Mouse (Mus musculus): Measurements from ENCODE around the gene Gm9944. TPM values are rescaled to one million over a fixed set of nuclear protein-coding genes. Genes with fewer than 3 reads are reported as not detected.

Gm9944 gene
- not detected in 2 replicates for polyA plus RNA-seq (2014; fragmentation: Nextera tagmentation; extraction: Ambion mirVana)

GRCm38 (mm10) chr4:144453217-144453616 lies at the start of gene Gm9944:
TSS of gene Gm9944 (minus strand) at chr4:144453317.
- no peak for ATAC-seq (replicated peaks; ENCODE audit: low FRiP score, low TSS enrichment, low read depth)
- no peak for DNase-seq (ENCODE audit: low spot score)
- H3K4me1 ChIP-seq (replicated peaks; ENCODE audit: control insufficient read depth, insufficient read depth, low read length) = no peaks in the 10 kb centered on the region
- no peak within 1 kb of the TSS for H3K27ac ChIP-seq (ENCODE audit: low read depth)
- no peak within 1 kb of the TSS for H3K4me3 ChIP-seq (ENCODE audit: low read depth, low read length)
- H3K9ac ChIP-seq (ENCODE audit: low read length) = no peak within 1 kb of the TSS
- H3K4me2 ChIP-seq (ENCODE audit: low read length) = no peak within 1 kb of the TSS
- WGBS = 71% methylated on average over 2 of the region's 2 CpGs
- H3K27me3 ChIP-seq (replicated peaks; ENCODE audit: control insufficient read depth, insufficient read depth, low read length) = no peaks in the 10 kb centered on the region
- no peaks in the 10 kb centered on the region for H3K36me3 ChIP-seq (ENCODE audit: control insufficient read depth, insufficient read depth, low read length)
- H3K9me3 ChIP-seq (ENCODE audit: control insufficient read depth, low read length) = no peaks in the 10 kb centered on the region

- H3K4me2 ChIP-seq (ENCODE audit: low read length) = no peak overlapping the region
- ATAC-seq (replicated peaks; ENCODE audit: low FRiP score, low TSS enrichment, low read depth) (no peak), DNase-seq (ENCODE audit: low spot score) (no peak)
- no peaks in the 10 kb centered on the region for H3K4me1 ChIP-seq (replicated peaks; ENCODE audit: control insufficient read depth, insufficient read depth, low read length)
- no peaks in the 10 kb centered on the region for H3K9me3 ChIP-seq (ENCODE audit: control insufficient read depth, low read length)
- no peak overlapping the region for H3K4me3 ChIP-seq (ENCODE audit: low read depth, low read length)
- no peaks in the 10 kb centered on the region for H3K27me3 ChIP-seq (replicated peaks; ENCODE audit: control insufficient read depth, insufficient read depth, low read length)
- no peaks in the 10 kb centered on the region for H3K36me3 ChIP-seq (ENCODE audit: control insufficient read depth, insufficient read depth, low read length)
- H3K9ac ChIP-seq (ENCODE audit: low read length) = no peak overlapping the region
- H3K27ac ChIP-seq (ENCODE audit: low read depth) = no peak overlapping the region
These were observed 40.2 kb upstream of the Gm9944 start for GRCm38 (mm10) chr4:144493331-144493730.

- Histone ChIP-seq H3K27ac (ENCODE audit: low read depth) (no peak overlapping the region), H3K4me1 (replicated peaks; ENCODE audit: control insufficient read depth, insufficient read depth, low read length) (no peaks in the 10 kb centered on the region), H3K4me3 (ENCODE audit: low read depth, low read length) (no peak overlapping the region), H3K36me3 (ENCODE audit: control insufficient read depth, insufficient read depth, low read length) (no peaks in the 10 kb centered on the region), H3K4me2 (ENCODE audit: low read length) (no peak overlapping the region), H3K27me3 (replicated peaks; ENCODE audit: control insufficient read depth, insufficient read depth, low read length) (no peaks in the 10 kb centered on the region), H3K9ac (ENCODE audit: low read length) (no peak overlapping the region), H3K9me3 (ENCODE audit: control insufficient read depth, low read length) (no peaks in the 10 kb centered on the region)
- DNase-seq (ENCODE audit: low spot score) (no peak), ATAC-seq (replicated peaks; ENCODE audit: low FRiP score, low TSS enrichment, low read depth) (no peak)
- 69% methylated on average over 1 of the region's 1 CpGs for WGBS
These were observed 15.0 kb upstream of the Gm9944 start for GRCm38 (mm10) chr4:144468091-144468490.

- Histone ChIP-seq H3K27me3 (replicated peaks; ENCODE audit: control insufficient read depth, insufficient read depth, low read length) (no peaks in the 10 kb centered on the region), H3K4me2 (ENCODE audit: low read length) (no peak overlapping the region), H3K9ac (ENCODE audit: low read length) (no peak overlapping the region), H3K27ac (ENCODE audit: low read depth) (no peak overlapping the region), H3K4me3 (ENCODE audit: low read depth, low read length) (no peak overlapping the region), H3K36me3 (ENCODE audit: control insufficient read depth, insufficient read depth, low read length) (no peaks in the 10 kb centered on the region), H3K4me1 (replicated peaks; ENCODE audit: control insufficient read depth, insufficient read depth, low read length) (no peaks in the 10 kb centered on the region), H3K9me3 (ENCODE audit: control insufficient read depth, low read length) (no peaks in the 10 kb centered on the region)
- 79% methylated on average over 2 of the region's 2 CpGs for WGBS
- no peak for DNase-seq (ENCODE audit: low spot score)
- no peak for ATAC-seq (replicated peaks; ENCODE audit: low FRiP score, low TSS enrichment, low read depth)
These were observed 12.1 kb upstream of the Gm9944 start for GRCm38 (mm10) chr4:144465206-144465605.

- ATAC-seq (replicated peaks; ENCODE audit: low FRiP score, low TSS enrichment, low read depth) (no peak), DNase-seq (ENCODE audit: low spot score) (no peak)
- no peak within 1 kb of the TSS for H3K4me3 ChIP-seq (ENCODE audit: low read depth, low read length)
- H3K4me2 ChIP-seq (ENCODE audit: low read length) = no peak within 1 kb of the TSS
- H3K27ac ChIP-seq (ENCODE audit: low read depth) = no peak within 1 kb of the TSS
- H3K27me3 ChIP-seq (replicated peaks; ENCODE audit: control insufficient read depth, insufficient read depth, low read length) = no peaks in the 10 kb centered on the region
- no peaks in the 10 kb centered on the region for H3K9me3 ChIP-seq (ENCODE audit: control insufficient read depth, low read length)
- H3K4me1 ChIP-seq (replicated peaks; ENCODE audit: control insufficient read depth, insufficient read depth, low read length) = no peaks in the 10 kb centered on the region
- WGBS = 73% methylated on average over 3 of the region's 3 CpGs
- no peaks in the 10 kb centered on the region for H3K36me3 ChIP-seq (ENCODE audit: control insufficient read depth, insufficient read depth, low read length)
- no peak within 1 kb of the TSS for H3K9ac ChIP-seq (ENCODE audit: low read length)
These were observed 10.5 kb upstream of the Gm9944 start, which contains the start of gene Aadacl3 for GRCm38 (mm10) chr4:144463656-144464055. TSS of gene Aadacl3 (minus strand) at chr4:144463756.

- Histone ChIP-seq H3K4me2 (ENCODE audit: low read length) (no peak overlapping the region), H3K9me3 (ENCODE audit: control insufficient read depth, low read length) (no peaks in the 10 kb centered on the region), H3K36me3 (ENCODE audit: control insufficient read depth, insufficient read depth, low read length) (no peaks in the 10 kb centered on the region), H3K4me3 (ENCODE audit: low read depth, low read length) (no peak overlapping the region), H3K4me1 (replicated peaks; ENCODE audit: control insufficient read depth, insufficient read depth, low read length) (no peaks in the 10 kb centered on the region), H3K9ac (ENCODE audit: low read length) (no peak overlapping the region), H3K27ac (ENCODE audit: low read depth) (no peak overlapping the region), H3K27me3 (replicated peaks; ENCODE audit: control insufficient read depth, insufficient read depth, low read length) (no peaks in the 10 kb centered on the region)
- DNase-seq (ENCODE audit: low spot score) = no peak
- WGBS = 80% methylated on average over 2 of the region's 2 CpGs
- no peak for ATAC-seq (replicated peaks; ENCODE audit: low FRiP score, low TSS enrichment, low read depth)
These were observed 4.6 kb downstream of the Gm9944 start for GRCm38 (mm10) chr4:144448546-144448945.

- no peak overlapping the region for H3K4me2 ChIP-seq (ENCODE audit: low read length)
- H3K9me3 ChIP-seq (ENCODE audit: control insufficient read depth, low read length) = no peaks in the 10 kb centered on the region
- H3K4me1 ChIP-seq (replicated peaks; ENCODE audit: control insufficient read depth, insufficient read depth, low read length) = no peaks in the 10 kb centered on the region
- ATAC-seq (replicated peaks; ENCODE audit: low FRiP score, low TSS enrichment, low read depth) (no peak), DNase-seq (ENCODE audit: low spot score) (no peak)
- no peak overlapping the region for H3K4me3 ChIP-seq (ENCODE audit: low read depth, low read length)
- 64% methylated on average over 1 of the region's 1 CpGs for WGBS
- no peaks in the 10 kb centered on the region for H3K36me3 ChIP-seq (ENCODE audit: control insufficient read depth, insufficient read depth, low read length)
- H3K27ac ChIP-seq (ENCODE audit: low read depth) = no peak overlapping the region
- H3K27me3 ChIP-seq (replicated peaks; ENCODE audit: control insufficient read depth, insufficient read depth, low read length) = no peaks in the 10 kb centered on the region
- no peak overlapping the region for H3K9ac ChIP-seq (ENCODE audit: low read length)
These were observed 11.5 kb downstream of the Gm9944 start for GRCm38 (mm10) chr4:144441582-144441981.

GRCm38 (mm10) chr4:144441095-144441494 lies 12.0 kb downstream of the Gm9944 start:
- Histone ChIP-seq H3K4me2 (ENCODE audit: low read length) (no peak overlapping the region), H3K9me3 (ENCODE audit: control insufficient read depth, low read length) (no peaks in the 10 kb centered on the region), H3K4me1 (replicated peaks; ENCODE audit: control insufficient read depth, insufficient read depth, low read length) (no peaks in the 10 kb centered on the region), H3K9ac (ENCODE audit: low read length) (no peak overlapping the region), H3K27ac (ENCODE audit: low read depth) (no peak overlapping the region), H3K4me3 (ENCODE audit: low read depth, low read length) (no peak overlapping the region), H3K36me3 (ENCODE audit: control insufficient read depth, insufficient read depth, low read length) (no peaks in the 10 kb centered on the region), H3K27me3 (replicated peaks; ENCODE audit: control insufficient read depth, insufficient read depth, low read length) (no peaks in the 10 kb centered on the region)
- WGBS = 90% methylated on average over 4 of the region's 4 CpGs
- ATAC-seq (replicated peaks; ENCODE audit: low FRiP score, low TSS enrichment, low read depth) = no peak
- no peak for DNase-seq (ENCODE audit: low spot score)

GRCm38 (mm10) chr4:144438672-144439071 lies 14.4 kb downstream of the Gm9944 start, which contains the start of gene 1700012P22Rik:
TSS of gene 1700012P22Rik (minus strand) at chr4:144438772.
- Histone ChIP-seq H3K9me3 (ENCODE audit: control insufficient read depth, low read length) (no peaks in the 10 kb centered on the region), H3K27me3 (replicated peaks; ENCODE audit: control insufficient read depth, insufficient read depth, low read length) (no peaks in the 10 kb centered on the region), H3K4me3 (ENCODE audit: low read depth, low read length) (no peak within 1 kb of the TSS), H3K36me3 (ENCODE audit: control insufficient read depth, insufficient read depth, low read length) (no peaks in the 10 kb centered on the region), H3K4me1 (replicated peaks; ENCODE audit: control insufficient read depth, insufficient read depth, low read length) (no peaks in the 10 kb centered on the region), H3K27ac (ENCODE audit: low read depth) (no peak within 1 kb of the TSS), H3K4me2 (ENCODE audit: low read length) (no peak within 1 kb of the TSS), H3K9ac (ENCODE audit: low read length) (no peak within 1 kb of the TSS)
- DNase-seq (ENCODE audit: low spot score) = no peak
- ATAC-seq (replicated peaks; ENCODE audit: low FRiP score, low TSS enrichment, low read depth) = no peak

All from intestine, embryonic 14.5 days (tissue).